Mouse (Mus musculus): ENCODE results near the gene Icam1.

DNA sequence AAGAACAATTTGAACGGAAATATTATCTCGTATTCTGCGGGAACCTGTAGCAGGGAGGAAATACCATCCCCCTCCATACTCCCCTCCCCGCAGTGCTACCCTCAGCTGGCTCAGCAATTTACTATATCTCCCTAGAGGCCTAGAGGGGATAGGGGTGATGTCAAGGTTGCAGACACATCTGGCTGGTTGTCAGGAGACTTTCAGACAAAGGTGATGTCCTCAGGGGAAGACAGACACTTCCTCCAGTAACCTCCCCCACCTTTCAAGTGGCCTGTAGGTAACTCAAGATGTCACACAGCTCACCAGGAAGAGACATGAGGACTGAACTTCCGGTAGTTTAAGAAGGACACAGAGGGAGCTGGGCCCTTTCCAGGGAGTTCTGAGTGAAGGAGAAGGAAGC, 32.6 kb upstream of the Icam1 start:
- TF ChIP-seq CTCF (conservative IDR thresholded peaks at IDR 0.05; ENCODE audit: insufficient read depth, insufficient read length, low read depth, low read length) (no peak), POLR2A (IDR thresholded peaks at IDR 0.05; ENCODE audit: low read depth, low read length) (no peak)

Data from kidney, adult 2 months (tissue).